Mouse (Mus musculus) heart, adult 2 months (tissue): ENCODE data around the gene Arntl2. TPM values are rescaled to one million over a fixed set of nuclear protein-coding genes. Genes with fewer than 3 reads are reported as not detected.

ENCODE experiments used
- DNase-seq, 2 experiments: peaks; one replicate each; pipeline ENCODE4 v3.0.0; 2021
- H3K27ac ChIP-seq: fragments of 200-600 bp; 2 replicates; pipeline ENCODE4 v1.8.1; 2022
- H3K27me3 ChIP-seq: fragments of 200-500 bp; 2 replicates; pipeline ENCODE4 v1.6.1; 2012; ENCODE audit warnings: mild to moderate bottlenecking, low read length, inconsistent platforms, mixed read lengths; ENCODE audit not compliant: control insufficient read depth, insufficient read depth
- H3K36me3 ChIP-seq: fragments of 200-500 bp; 2 replicates; pipeline ENCODE4 v1.6.1; 2012; ENCODE audit warnings: low read length, inconsistent platforms; ENCODE audit not compliant: control insufficient read depth, insufficient read depth
- H3K4me1 ChIP-seq: fragments of 200-500 bp; 2 replicates; pipeline ENCODE4 v1.6.1; 2011; ENCODE audit warnings: low read length; ENCODE audit not compliant: control insufficient read depth, insufficient read depth
- H3K4me3 ChIP-seq: fragments of 200-600 bp; 2 replicates; pipeline ENCODE4 v1.8.1; 2022
- H3K79me2 ChIP-seq: fragments of 200-500 bp; replicated peaks from 2 replicates; pipeline ENCODE4 v1.6.1; 2012; ENCODE audit warnings: mild to moderate bottlenecking, inconsistent platforms, low read length, moderate library complexity, mixed read lengths; ENCODE audit not compliant: control insufficient read depth, insufficient read depth
- H3K9ac ChIP-seq: fragments of 200-500 bp; 2 replicates; pipeline ENCODE4 v1.6.1; 2012; ENCODE audit warnings: low read depth, mild to moderate bottlenecking, control low read depth, inconsistent platforms, low read length, mixed read lengths
- CTCF ChIP-seq: fragments of 200-600 bp; IDR thresholded peaks from 2 replicates; pipeline ENCODE4 v1.8.1; 2022; ENCODE audit warnings: antibody characterized with exemption, mild to moderate bottlenecking, moderate library complexity
- EP300 ChIP-seq: fragments of 200-500 bp; IDR thresholded peaks from 2 replicates; pipeline ENCODE4 v1.6.1; 2011; ENCODE audit warnings: low read depth, low read length, control low read depth; ENCODE audit not compliant: insufficient read depth
- POLR2A ChIP-seq: fragments of 200-500 bp; IDR thresholded peaks from 2 replicates; pipeline ENCODE4 v1.6.1; 2011; ENCODE audit warnings: mild to moderate bottlenecking, low read depth, low read length, control low read depth; ENCODE audit not compliant: insufficient read depth
- WGBS: fragments of 180-500 bp; shearing (Covaris S2); methylation state at CpG from one replicate; pipeline ENCODE4 v1.1.7; 2018; 5-methylcytosine and 5-hydroxymethylcytosine counted together
- intact Hi-C: fragments of 180-260 bp; cut with DNase I; formaldehyde crosslinking; loops from one replicate; pipeline ENCODE4 v1.15.1; 2025
- polyA plus RNA-seq: library from polyadenylated mRNA; depleted of rRNA; stranded (reverse); fragments of >200 nt; gene quantifications from 2 replicates; pipeline ENCODE4 v1.2.3, GENCODE M21; 2012
- total RNA-seq, 2 experiments: library from RNA; stranded (reverse); gene quantifications; 2 replicates each; pipeline ENCODE4 v1.2.3; 2021

Arntl2 gene
- total and polyA plus RNA-seq, 3 experiments, result 0.86 to 2.6 (median 1.5) TPM

GRCm38 (mm10) chr6:146752612-146753011 lies 43.2 kb upstream of the Arntl2 start:
- no peak for TF ChIP-seq CTCF
- TF ChIP-seq EP300, result no peak
- TF ChIP-seq POLR2A, result no peak
- Histone ChIP-seq H3K9ac (no peak overlapping the region), H3K27ac (no peak overlapping the region), H3K4me1 (peaks cover 22% of the 10 kb centered on the region), H3K79me2 (peaks cover 7% of the 10 kb centered on the region; the same call in 1 of the 2 replicates), H3K36me3 (peaks cover 19% of the 10 kb centered on the region), H3K27me3 (no peaks in the 10 kb centered on the region), H3K4me3 (no peak overlapping the region)
- WGBS, result 71% methylated on average over 1 of the region's 1 CpGs
- no peak for DNase-seq
- intact Hi-C loops, result no loop called here

GRCm38 (mm10) chr6:146753560-146754160 lies 42.2 kb upstream of the Arntl2 start:
- H3K4me3 ChIP-seq, result no peak overlapping the region
- H3K27ac ChIP-seq, result no peak overlapping the region
- WGBS, result 21% methylated on average over 2 of the region's 2 CpGs
- H3K4me1 ChIP-seq, result peaks cover 20% of the 10 kb centered on the region
- DNase-seq, result no peak
- peaks cover 7% of the 10 kb centered on the region; the same call in 1 of the 2 replicates for H3K79me2 ChIP-seq
- TF ChIP-seq EP300, result no peak
- no peak for TF ChIP-seq POLR2A
- TF ChIP-seq CTCF, result no peak
- peaks cover 14% of the 10 kb centered on the region for H3K36me3 ChIP-seq
- intact Hi-C loops, result no loop called here
- H3K9ac ChIP-seq, result no peak overlapping the region
- H3K27me3 ChIP-seq, result no peaks in the 10 kb centered on the region

DNA sequence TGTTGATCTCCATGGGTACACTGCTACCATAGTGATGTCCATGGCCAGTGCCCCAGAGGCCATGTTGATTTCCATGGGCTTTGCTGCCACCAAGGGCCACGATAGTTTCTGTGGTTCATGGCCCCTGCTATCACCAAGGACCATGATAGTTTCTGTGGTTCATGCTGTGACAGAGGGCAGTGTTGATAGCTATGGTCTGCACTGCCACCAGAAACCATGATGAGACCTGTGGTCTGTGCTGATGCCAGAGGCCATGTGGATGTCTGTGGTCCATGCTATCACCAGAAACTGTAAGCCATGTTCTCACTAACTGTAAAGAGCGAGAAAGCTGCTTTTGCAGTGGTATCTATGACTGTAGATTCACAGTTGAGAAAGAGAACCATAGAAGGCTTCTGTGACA lies 40.7 kb upstream of the Arntl2 start:
- DNase-seq, result no peak
- Histone ChIP-seq H3K36me3 (peaks cover 10% of the 10 kb centered on the region), H3K27me3 (no peaks in the 10 kb centered on the region), H3K79me2 (peaks cover 4% of the 10 kb centered on the region; the same call in 1 of the 2 replicates), H3K4me1 (peaks cover 15% of the 10 kb centered on the region), H3K27ac (no peak overlapping the region), H3K4me3 (no peak overlapping the region), H3K9ac (no peak overlapping the region)
- TF ChIP-seq CTCF (no peak), POLR2A (no peak), EP300 (no peak)
- intact Hi-C loops, result no loop called here
- 86% methylated on average over 2 of the region's 2 CpGs for WGBS

GRCm38 (mm10) chr6:146755679-146756078 lies 40.2 kb upstream of the Arntl2 start:
- Histone ChIP-seq H3K4me3 (no peak overlapping the region), H3K79me2 (peaks cover 4% of the 10 kb centered on the region; the same call in 1 of the 2 replicates), H3K36me3 (peaks cover 10% of the 10 kb centered on the region), H3K27me3 (no peaks in the 10 kb centered on the region), H3K27ac (no peak overlapping the region), H3K9ac (no peak overlapping the region), H3K4me1 (peaks cover 16% of the 10 kb centered on the region)
- WGBS, result 97% methylated on average over 4 of the region's 4 CpGs
- no peak for DNase-seq
- TF ChIP-seq CTCF, result no peak
- TF ChIP-seq POLR2A, result no peak
- TF ChIP-seq EP300, result no peak
- intact Hi-C loops, result no loop called here

DNA sequence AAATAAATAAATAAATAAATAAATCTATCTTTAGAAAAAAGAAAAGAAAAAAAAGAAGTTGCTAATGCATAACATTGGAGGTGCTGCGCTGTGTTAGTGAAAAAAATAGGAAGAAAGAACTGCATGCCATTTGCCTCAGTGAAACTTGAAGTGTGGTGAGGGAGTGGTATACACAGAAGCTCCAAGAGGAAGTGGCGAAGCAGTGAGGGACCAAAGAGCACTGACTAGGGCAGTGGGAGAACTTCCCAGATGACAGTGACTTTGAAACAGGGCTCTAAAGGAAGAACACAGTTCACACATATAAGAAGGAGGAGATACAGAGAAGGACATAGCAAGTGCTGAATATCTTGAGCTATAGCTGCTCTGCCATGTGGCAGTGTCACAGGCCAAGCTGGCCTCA lies 36.8 kb upstream of the Arntl2 start:
- Histone ChIP-seq H3K27me3 (no peaks in the 10 kb centered on the region), H3K79me2 (peaks cover 3% of the 10 kb centered on the region; the same call in 1 of the 2 replicates), H3K27ac (no peak overlapping the region), H3K9ac (no peak overlapping the region), H3K36me3 (peaks cover 3% of the 10 kb centered on the region; the same call in 1 of the 2 replicates), H3K4me1 (peaks cover 6% of the 10 kb centered on the region), H3K4me3 (no peak overlapping the region)
- intact Hi-C loops, result no loop called here
- DNase-seq, result no peak
- whole genome bisulfite sequencing, result 88% methylated on average over 2 of the region's 2 CpGs
- TF ChIP-seq EP300 (no peak), POLR2A (no peak), CTCF (no peak)

- Histone ChIP-seq H3K27ac (no peak overlapping the region), H3K36me3 (no peaks in the 10 kb centered on the region), H3K79me2 (peaks cover 4% of the 10 kb centered on the region; the same call in 1 of the 2 replicates), H3K4me3 (no peak overlapping the region), H3K27me3 (no peaks in the 10 kb centered on the region), H3K4me1 (peaks cover 5% of the 10 kb centered on the region), H3K9ac (no peak overlapping the region)
- intact Hi-C loops, result loop anchor here (2.0 to 10.0 kb wide), 2 partner anchors 35 to 185 kb away; partner anchors contain the start of genes Fgfr1op2, Ints13 and Stk38l
- WGBS, result 66% methylated on average over 2 of the region's 2 CpGs
- no peak for DNase-seq
- TF ChIP-seq CTCF (no peak), EP300 (no peak), POLR2A (no peak)
Observed at GRCm38 (mm10) chr6:146760022-146760421, 35.8 kb upstream of the Arntl2 start.
